Mouse (Mus musculus): ENCODE measurements around the gene Bloc1s5. TPM values are rescaled to one million over a fixed set of nuclear protein-coding genes. Genes with fewer than 3 reads are reported as not detected.

Gene Bloc1s5
- polyA plus RNA-seq, 1 experiment from 2014 or later: 13.7 TPM

GRCm38 (mm10) chr13:38545460-38545859, 89.4 kb downstream of the Bloc1s5 start:
- no peak overlapping the region for H3K27ac ChIP-seq (ENCODE audit: low read depth)
- no peaks in the 10 kb centered on the region for H3K27me3 ChIP-seq (replicated peaks; ENCODE audit: control insufficient read depth, insufficient read depth, low read length)
- no peaks in the 10 kb centered on the region for H3K36me3 ChIP-seq (ENCODE audit: control insufficient read depth, insufficient read depth, low read length)
- H3K4me2 ChIP-seq (ENCODE audit: low read length): no peak overlapping the region
- DNase-seq (ENCODE audit: low spot score) (no peak), ATAC-seq (replicated peaks; ENCODE audit: low FRiP score, low TSS enrichment, low read depth) (no peak)
- H3K4me1 ChIP-seq (replicated peaks; ENCODE audit: control insufficient read depth, insufficient read depth, low read length): no peaks in the 10 kb centered on the region
- H3K9ac ChIP-seq (ENCODE audit: low read length): no peak overlapping the region
- H3K9me3 ChIP-seq (ENCODE audit: control insufficient read depth, low read length): no peaks in the 10 kb centered on the region
- 69% methylated on average over 3 of the region's 3 CpGs for whole genome bisulfite sequencing
- H3K4me3 ChIP-seq (ENCODE audit: low read depth, low read length): no peak overlapping the region

- WGBS: 75% methylated on average over 8 of the region's 8 CpGs
- Histone ChIP-seq H3K4me1 (replicated peaks; ENCODE audit: control insufficient read depth, insufficient read depth, low read length) (no peaks in the 10 kb centered on the region), H3K9me3 (ENCODE audit: control insufficient read depth, low read length) (no peaks in the 10 kb centered on the region), H3K27me3 (replicated peaks; ENCODE audit: control insufficient read depth, insufficient read depth, low read length) (no peaks in the 10 kb centered on the region), H3K36me3 (ENCODE audit: control insufficient read depth, insufficient read depth, low read length) (no peaks in the 10 kb centered on the region), H3K4me2 (ENCODE audit: low read length) (no peak overlapping the region), H3K9ac (ENCODE audit: low read length) (no peak overlapping the region), H3K4me3 (ENCODE audit: low read depth, low read length) (no peak overlapping the region), H3K27ac (ENCODE audit: low read depth) (no peak overlapping the region)
- DNase-seq (ENCODE audit: low spot score) (no peak), ATAC-seq (replicated peaks; ENCODE audit: low FRiP score, low TSS enrichment, low read depth) (no peak)
Observed at GRCm38 (mm10) chr13:38544769-38545445, 90.0 kb downstream of the Bloc1s5 start.

GRCm38 (mm10) chr13:38543455-38544125, 91.3 kb downstream of the Bloc1s5 start:
- 86% methylated on average over 8 of the region's 8 CpGs for WGBS

More at GRCm38 (mm10) chr13:38543455-38544125, 91.3 kb downstream of the Bloc1s5 start:
- Histone ChIP-seq H3K4me1 (replicated peaks; ENCODE audit: control insufficient read depth, insufficient read depth, low read length) (no peaks in the 10 kb centered on the region), H3K4me2 (ENCODE audit: low read length) (no peak overlapping the region), H3K4me3 (ENCODE audit: low read depth, low read length) (no peak overlapping the region), H3K9ac (ENCODE audit: low read length) (no peak overlapping the region), H3K27me3 (replicated peaks; ENCODE audit: control insufficient read depth, insufficient read depth, low read length) (no peaks in the 10 kb centered on the region), H3K36me3 (ENCODE audit: control insufficient read depth, insufficient read depth, low read length) (no peaks in the 10 kb centered on the region), H3K9me3 (ENCODE audit: control insufficient read depth, low read length) (no peaks in the 10 kb centered on the region), H3K27ac (ENCODE audit: low read depth) (no peak overlapping the region)
- ATAC-seq (replicated peaks; ENCODE audit: low FRiP score, low TSS enrichment, low read depth): no peak
- DNase-seq (ENCODE audit: low spot score): no peak

Other genes starting within 250 kb of the Bloc1s5 start
- gene Txndc5, start 106.3 kb downstream of the Bloc1s5 start, polyA plus RNA-seq (2014; fragmentation: Nextera tagmentation; extraction: Ambion mirVana): 261 and 275 TPM in 2 replicates
- 57.0 and 57.4 TPM in 2 replicates for gene Eef1e1, start 23.9 kb upstream of the Bloc1s5 start, polyA plus RNA-seq (2014; fragmentation: Nextera tagmentation; extraction: Ambion mirVana)

Data from intestine, embryonic 14.5 days (tissue).